Mouse (Mus musculus) olfactory bulb, adult 2 months (tissue): Measurements from ENCODE around the gene Mfsd13b.

Source experiments
- CTCF ChIP-seq: fragments of 200-500 bp; IDR thresholded peaks from 2 replicates; pipeline ENCODE4 v1.5.1; 2012; ENCODE audit warnings: low read depth, mild to moderate bottlenecking, low read length, moderate library complexity; ENCODE audit not compliant: insufficient read depth
- POLR2A ChIP-seq: fragments of 200-500 bp; IDR thresholded peaks from 2 replicates; pipeline ENCODE4 v1.6.1; 2012; ENCODE audit warnings: mild to moderate bottlenecking, low read depth, low read length, moderate library complexity; ENCODE audit not compliant: insufficient read depth

DNA sequence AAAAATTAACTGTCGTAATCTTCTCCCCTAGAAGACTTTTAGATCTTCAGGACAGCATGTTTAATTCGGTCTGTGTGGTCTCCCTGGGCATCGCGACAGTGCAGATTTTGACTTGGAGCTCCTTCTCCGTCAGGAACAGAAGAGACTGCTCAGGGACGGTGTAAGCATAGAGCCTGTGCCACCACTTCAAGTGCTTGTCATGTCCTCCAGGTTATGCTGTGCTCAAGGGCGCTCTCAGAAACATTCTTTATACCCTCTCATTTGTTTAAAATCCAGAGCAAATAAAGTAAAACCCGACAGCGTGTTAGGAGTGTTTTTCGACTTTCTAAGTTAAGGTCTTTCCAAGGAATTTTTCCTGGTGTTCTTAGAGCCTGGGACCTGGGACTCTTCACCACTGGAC, 32.2 kb downstream of the Mfsd13b start:
- TF ChIP-seq POLR2A (no peak), CTCF (no peak)
